Mouse (Mus musculus) CH12.LX (cell line): ENCODE results near the gene Mcemp1. TPM values are rescaled to one million over a fixed set of nuclear protein-coding genes. Genes with fewer than 3 reads are reported as not detected.
A peak's percentile ranks its signal among the peaks of the same experiment; 100 is the strongest.

ENCODE experiments used
- DNase-seq: peaks from one replicate; pipeline ENCODE4 v3.0.0-alpha.2; 2013; ENCODE audit errors: extremely low read depth
- H3K27ac ChIP-seq: 2 replicates; pipeline ENCODE4 v1.5.1; 2012; ENCODE audit warnings: low read depth, mild to moderate bottlenecking, control low read depth, moderate library complexity; ENCODE audit not compliant: insufficient read depth
- H3K27me3 ChIP-seq: replicated peaks from 2 replicates; pipeline ENCODE3; 2012; ENCODE audit warnings: inconsistent platforms
- H3K36me3 ChIP-seq, 2 experiments: replicated peaks in 1 of 2; 2 replicates each; pipeline versions ENCODE3 to v1.6.1; 2012; ENCODE audit warnings: inconsistent platforms in 1 of 2, low read length in 1 of 2, mild to moderate bottlenecking in 1 of 2, mixed read lengths in 1 of 2, moderate library complexity in 1 of 2; ENCODE audit not compliant: control insufficient read depth in 1 of 2, insufficient read depth in 1 of 2
- H3K4me1 ChIP-seq, 2 experiments: 2 replicates each; pipeline ENCODE4 v1.6.1; 2012; ENCODE audit warnings: inconsistent platforms in 1 of 2, moderate library complexity in 1 of 2; ENCODE audit not compliant: insufficient read depth in 2 of 2, control insufficient read depth in 1 of 2
- H3K4me2 ChIP-seq: 2 replicates; pipeline ENCODE4 v1.6.1; 2012; ENCODE audit warnings: low read depth, mild to moderate bottlenecking, control low read depth; ENCODE audit not compliant: poor library complexity, insufficient read depth, severe bottlenecking
- H3K4me3 ChIP-seq, 3 experiments: fragments of 150-350 bp in 1 of 3; sonication (generic) in 1 of 3; replicated peaks in 1 of 3; 2 replicates each; pipeline versions ENCODE3 to v1.5.1; 2011 to 2012; ENCODE audit warnings: low read depth in 2 of 3, low read length in 2 of 3, mild to moderate bottlenecking in 2 of 3, moderate library complexity in 2 of 3, control low read depth in 1 of 3, improper control_type of control experiment in 1 of 3, inconsistent platforms in 1 of 3, mixed read lengths in 1 of 3; ENCODE audit not compliant: poor library complexity in 1 of 3
- H3K79me2 ChIP-seq: replicated peaks from 2 replicates; pipeline ENCODE4 v1.6.1; 2012; ENCODE audit warnings: mild to moderate bottlenecking, moderate library complexity; ENCODE audit not compliant: control insufficient read depth, poor library complexity, insufficient read depth, severe bottlenecking; ENCODE audit errors: extremely low read depth
- H3K9ac ChIP-seq: 2 replicates; pipeline ENCODE4 v1.6.1; 2012; ENCODE audit warnings: low read depth, mild to moderate bottlenecking, control low read depth, moderate library complexity; ENCODE audit not compliant: insufficient read depth
- H3K9me3 ChIP-seq: replicated peaks from 2 replicates; pipeline ENCODE3; 2012; ENCODE audit warnings: low read length, inconsistent platforms, mixed read lengths
- BHLHE40 ChIP-seq: IDR thresholded peaks from 2 replicates; pipeline ENCODE4 v1.6.1; 2011; ENCODE audit warnings: mild to moderate bottlenecking, low read depth, low read length, improper control_type of control experiment
- CHD1 ChIP-seq: IDR thresholded peaks from 2 replicates; pipeline ENCODE4 v1.6.1; 2012; ENCODE audit warnings: low read depth, low read length, improper control_type of control experiment, inconsistent platforms
- CHD2 ChIP-seq: IDR thresholded peaks from 2 replicates; pipeline ENCODE4 v1.6.1; 2011; ENCODE audit warnings: low read length, improper control_type of control experiment
- ELF1 ChIP-seq: IDR thresholded peaks from 2 replicates; pipeline ENCODE4 v1.6.1; 2014; ENCODE audit warnings: low read depth, mild to moderate bottlenecking, inconsistent platforms, low read length, improper control_type of control experiment
- EP300 ChIP-seq: IDR thresholded peaks from 2 replicates; pipeline ENCODE4 v1.6.1; 2011; ENCODE audit warnings: low read length, improper control_type of control experiment
- GABPA ChIP-seq: IDR thresholded peaks from 2 replicates; pipeline ENCODE4 v1.6.1; 2012; ENCODE audit warnings: low read depth, low read length, improper control_type of control experiment, inconsistent platforms; ENCODE audit not compliant: insufficient replicate concordance
- IRF4 ChIP-seq: IDR thresholded peaks from 2 replicates; pipeline ENCODE4 v1.6.1; 2014; ENCODE audit warnings: low read depth, mild to moderate bottlenecking, inconsistent platforms, low read length, improper control_type of control experiment
- JUN ChIP-seq: IDR thresholded peaks from 2 replicates; pipeline ENCODE4 v1.6.1; 2011; ENCODE audit warnings: low read depth, mild to moderate bottlenecking, low read length, improper control_type of control experiment, moderate library complexity; ENCODE audit not compliant: insufficient read depth
- JUND ChIP-seq: conservative IDR thresholded peaks from 2 replicates; pipeline ENCODE4 v1.6.1; 2011; ENCODE audit warnings: low read depth, low read length, improper control_type of control experiment
- KAT2A ChIP-seq: IDR thresholded peaks from 2 replicates; pipeline ENCODE4 v1.6.1; 2012; ENCODE audit warnings: low read length, improper control_type of control experiment, inconsistent platforms; ENCODE audit not compliant: insufficient replicate concordance
- MAX ChIP-seq: IDR thresholded peaks from 2 replicates; pipeline ENCODE4 v1.6.1; 2011; ENCODE audit warnings: low read length, improper control_type of control experiment
- MEF2A ChIP-seq: IDR thresholded peaks from 2 replicates; pipeline ENCODE4 v1.6.1; 2014; ENCODE audit warnings: low read depth, mild to moderate bottlenecking, inconsistent platforms, low read length, improper control_type of control experiment, borderline replicate concordance
- MXI1 ChIP-seq: IDR thresholded peaks from 2 replicates; pipeline ENCODE4 v1.6.1; 2011; ENCODE audit warnings: mild to moderate bottlenecking, low read depth, low read length, improper control_type of control experiment
- MYC ChIP-seq: IDR thresholded peaks from 2 replicates; pipeline ENCODE4 v1.6.1; 2011; ENCODE audit warnings: low read depth, mild to moderate bottlenecking, improper control_type of control experiment, low read length
- NELFE ChIP-seq: IDR thresholded peaks from 2 replicates; pipeline ENCODE4 v1.6.1; 2011; ENCODE audit warnings: low read depth, low read length, improper control_type of control experiment
- NRF1 ChIP-seq: IDR thresholded peaks from 2 replicates; pipeline ENCODE4 v1.6.1; 2014; ENCODE audit warnings: low read depth, mild to moderate bottlenecking, inconsistent platforms, low read length, improper control_type of control experiment, moderate library complexity
- PAX5 ChIP-seq: IDR thresholded peaks from 2 replicates; pipeline ENCODE4 v1.6.1; 2012; ENCODE audit warnings: low read length, inconsistent platforms, mixed read lengths
- POLR2A ChIP-seq: IDR thresholded peaks from 2 replicates; pipeline ENCODE4 v1.6.1; 2011; ENCODE audit warnings: low read depth, mild to moderate bottlenecking, improper control_type of control experiment, low read length
- RAD21 ChIP-seq: IDR thresholded peaks from 2 replicates; pipeline ENCODE4 v1.6.1; 2011; ENCODE audit warnings: low read depth, mild to moderate bottlenecking, low read length, improper control_type of control experiment, moderate library complexity
- RCOR1 ChIP-seq: conservative IDR thresholded peaks from 2 replicates; pipeline ENCODE4 v1.6.1; 2012; ENCODE audit warnings: low read depth, mild to moderate bottlenecking, inconsistent platforms, low read length, improper control_type of control experiment
- SMC3 ChIP-seq: IDR thresholded peaks from 2 replicates; pipeline ENCODE4 v1.6.1; 2011; ENCODE audit warnings: low read depth, low read length, improper control_type of control experiment
- TBP ChIP-seq: conservative IDR thresholded peaks from 2 replicates; pipeline ENCODE4 v1.6.1; 2011; ENCODE audit warnings: low read depth, low read length, improper control_type of control experiment
- TCF12 ChIP-seq: IDR thresholded peaks from 2 replicates; pipeline ENCODE4 v1.6.1; 2014; ENCODE audit warnings: low read depth, mild to moderate bottlenecking, inconsistent platforms, low read length, improper control_type of control experiment
- UBTF ChIP-seq: IDR thresholded peaks from 2 replicates; pipeline ENCODE4 v1.6.1; 2012; ENCODE audit warnings: low read depth, mild to moderate bottlenecking, inconsistent platforms, low read length, improper control_type of control experiment, moderate library complexity
- USF2 ChIP-seq: conservative IDR thresholded peaks from 2 replicates; pipeline ENCODE4 v1.6.1; 2011; ENCODE audit warnings: low read depth, low read length, improper control_type of control experiment
- ZC3H11A ChIP-seq: IDR thresholded peaks from 2 replicates; pipeline ENCODE4 v1.6.1; 2012; ENCODE audit warnings: low read depth, mild to moderate bottlenecking, inconsistent platforms, low read length, improper control_type of control experiment
- ZMIZ1 ChIP-seq: IDR thresholded peaks from 2 replicates; pipeline ENCODE4 v1.6.1; 2012; ENCODE audit warnings: low read depth, mild to moderate bottlenecking, inconsistent platforms, low read length, improper control_type of control experiment
- dilution Hi-C: fragments of 300-500 bp; cut with MboI; formaldehyde crosslinking; loops from 2 replicates; pipeline ENCODE4 v1.14.3; 2020; ENCODE audit warnings: low sequenced_read_pairs; ENCODE audit not compliant: extremely low pct_unique_long_range_greater_than_20kb, extremely low pct_ligation_motif_present
- in situ Hi-C: fragments of 300-500 bp; cut with MboI; formaldehyde crosslinking; loops from 3 replicates; pipeline ENCODE4 v1.14.3; 2019; ENCODE audit warnings: low sequenced_read_pairs, low pct_ligation_motif_present, low pct_unique_long_range_greater_than_20kb, mixed read lengths
- polyA plus RNA-seq: library from polyadenylated mRNA; unstranded; fragments of >175 nt; gene quantifications from 2 replicates; pipeline ENCODE4 v1.2.1, GENCODE M21; 2012; ENCODE audit warnings: low read depth; ENCODE audit not compliant: insufficient read length
- total RNA-seq, 2 experiments: library from RNA; depleted of rRNA; stranded (reverse); fragments of 300-350 nt in 1 of 2; fragments of >200 nt in 1 of 2; gene quantifications; 2 replicates each; pipeline ENCODE4 v1.2.3; 2012 to 2014

The Mcemp1 gene
- total and polyA plus RNA-seq, 3 experiments: 0.36 to 0.39 TPM; not detected in 1

GRCm38 (mm10) chr8:3625445-3625844 is 40.1 kb upstream of the Mcemp1 start, which contains the start of gene Pcp2:
Gene Pcp2 (minus strand): TSS chr8:3625545.
- Histone ChIP-seq H3K9ac (no peak within 1 kb of the TSS), H3K4me1 (peaks cover 6 to 24% of the 10 kb centered on the region in 2 experiments), H3K4me2 (no peak within 1 kb of the TSS)
- in situ Hi-C loops: loop anchor here (5.0 to 10.0 kb wide), 2 partner anchors 47 to 51 kb away; partner anchors contain the start of gene Fcor
- dilution Hi-C loops: no loop called here
- TF ChIP-seq IRF4 (no peak), CHD1 (no peak), USF2 (no peak)
- TF ChIP-seq, all 38 proteins: peak for 0
- no peak for DNase-seq
- H3K27me3 ChIP-seq: peaks cover 2% of the 10 kb centered on the region
- H3K9me3 ChIP-seq: no peaks in the 10 kb centered on the region
- no peak within 1 kb of the TSS for H3K4me3 ChIP-seq
- H3K36me3 ChIP-seq: peaks cover 8 to 36% of the 10 kb centered on the region in 2 experiments
- peaks cover 7% of the 10 kb centered on the region for H3K79me2 ChIP-seq
- no peak within 1 kb of the TSS for H3K27ac ChIP-seq

- no peaks in the 10 kb centered on the region for H3K9me3 ChIP-seq
- DNase-seq: no peak
- no peak overlapping the region for H3K9ac ChIP-seq
- H3K79me2 ChIP-seq: peaks cover 10% of the 10 kb centered on the region
- no peak overlapping the region for H3K4me2 ChIP-seq
- H3K36me3 ChIP-seq: peaks cover 8 to 36% of the 10 kb centered on the region in 2 experiments
- dilution Hi-C loops (no loop called here), in situ Hi-C loops (loop anchor here (5.0 to 10.0 kb wide), 2 partner anchors 45 to 52 kb away; partner anchors contain the start of gene Fcor)
- H3K4me1 ChIP-seq: peaks cover 6 to 30% of the 10 kb centered on the region in 2 experiments
- no peak for TF ChIP-seq USF2
- TF ChIP-seq UBTF: no peak
- TF ChIP-seq EP300: no peak
- no peak for TF ChIP-seq BHLHE40
- no peak for TF ChIP-seq JUND
- TF ChIP-seq POLR2A: no peak
- TF ChIP-seq MEF2A: no peak
- no peak for TF ChIP-seq MYC
- TF ChIP-seq SMC3: no peak
- TF ChIP-seq MXI1: no peak
- TF ChIP-seq ZC3H11A: no peak
- no peak for TF ChIP-seq MAX
- no peak for TF ChIP-seq NRF1
- H3K27ac ChIP-seq: no peak overlapping the region
- H3K27me3 ChIP-seq: peaks cover 2% of the 10 kb centered on the region
- no peak overlapping the region for H3K4me3 ChIP-seq
Measured at GRCm38 (mm10) chr8:3626971-3627370, 38.6 kb upstream of the Mcemp1 start.

GRCm38 (mm10) chr8:3628014-3628413 is 37.5 kb upstream of the Mcemp1 start:
- Histone ChIP-seq H3K27ac (no peak overlapping the region), H3K36me3 (peaks cover 6 to 39% of the 10 kb centered on the region in 2 experiments), H3K27me3 (peaks cover 2% of the 10 kb centered on the region), H3K9ac (no peak overlapping the region), H3K4me1 (peaks cover 4 to 31% of the 10 kb centered on the region in 2 experiments), H3K4me3 (no peak overlapping the region), H3K79me2 (peaks cover 16% of the 10 kb centered on the region), H3K9me3 (no peaks in the 10 kb centered on the region), H3K4me2 (no peak overlapping the region)
- dilution Hi-C loops (no loop called here), in situ Hi-C loops (loop anchor here (5.0 to 10.0 kb wide), 2 partner anchors 44 to 53 kb away; partner anchors contain the start of gene Fcor)
- DNase-seq: peak; percentile 64
- no peak for TF ChIP-seq TCF12
- no peak for TF ChIP-seq MYC
- TF ChIP-seq SMC3: peak; percentile 66
- TF ChIP-seq MXI1: no peak
- no peak for TF ChIP-seq JUND
- TF ChIP-seq PAX5: no peak
- TF ChIP-seq RAD21: peak; percentile 22
- no peak for TF ChIP-seq TBP
- TF ChIP-seq NELFE: no peak
- no peak for TF ChIP-seq RCOR1
- no peak for TF ChIP-seq POLR2A
- no peak for TF ChIP-seq GABPA
- no peak for TF ChIP-seq KAT2A
- no peak for TF ChIP-seq ELF1
- no peak for TF ChIP-seq CHD2
- TF ChIP-seq ZMIZ1: no peak
- no peak for TF ChIP-seq JUN
